Mouse (Mus musculus) lung, embryonic 14.5 days (tissue): ENCODE data around the gene Bricd5. TPM values are rescaled to one million over a fixed set of nuclear protein-coding genes. Genes with fewer than 3 reads are reported as not detected.
"Not testable (repeated sequence)": the region's sequence is repeated elsewhere in the genome, so short reads cannot be mapped to it uniquely, and the experiment has no call there.

Source experiments
- ATAC-seq: fragments of 200-750 bp; cut with Nextera tagmentation; 2 replicates; pipeline ENCODE4 v1.8.0; 2017; ENCODE audit warnings: mild to moderate bottlenecking, moderate TSS enrichment, moderate library complexity; ENCODE audit not compliant: insufficient read depth
- DNase-seq: peaks from one replicate; pipeline ENCODE4 v3.0.0-alpha.2; 2015
- H3K27ac ChIP-seq: fragments of 300-500 bp; sonication (generic); 2 replicates; pipeline ENCODE4 v1.5.1; 2014; ENCODE audit warnings: low read depth, mild to moderate bottlenecking, moderate library complexity
- H3K27me3 ChIP-seq: fragments of 300-500 bp; sonication (generic); 2 replicates; pipeline ENCODE4 v1.6.1; 2014; ENCODE audit warnings: low read length, control low read depth; ENCODE audit not compliant: insufficient read depth
- H3K36me3 ChIP-seq: fragments of 300-500 bp; sonication (generic); 2 replicates; pipeline ENCODE4 v1.6.1; 2014; ENCODE audit warnings: control low read depth; ENCODE audit not compliant: insufficient read depth
- H3K4me1 ChIP-seq: fragments of 300-500 bp; sonication (generic); 2 replicates; pipeline ENCODE4 v1.6.1; 2014; ENCODE audit warnings: antibody characterized with exemption, control low read depth; ENCODE audit not compliant: insufficient read depth
- H3K4me2 ChIP-seq: fragments of 300-500 bp; sonication (generic); 2 replicates; pipeline ENCODE4 v1.6.1; 2014; ENCODE audit warnings: mild to moderate bottlenecking
- H3K4me3 ChIP-seq: fragments of 300-500 bp; sonication (generic); 2 replicates; pipeline ENCODE4 v1.5.1; 2014; ENCODE audit warnings: low read depth, low read length
- H3K9ac ChIP-seq: fragments of 300-500 bp; sonication (generic); 2 replicates; pipeline ENCODE4 v1.6.1; 2014
- H3K9me3 ChIP-seq: fragments of 300-500 bp; sonication (generic); 2 replicates; pipeline ENCODE4 v1.6.1; 2016; ENCODE audit warnings: low read depth, low read length, control low read depth
- CTCF ChIP-seq: IDR thresholded peaks from 2 replicates; pipeline ENCODE4 v1.5.1; 2016; ENCODE audit warnings: antibody characterized with exemption, low read depth
- WGBS: fragments of 180-500 bp; shearing (Covaris S2); extraction: QIAGEN DNeasy Blood & Tissue Kit; methylation state at CpG from one replicate; pipeline ENCODE4 v1.1.7; 2014; 5-methylcytosine and 5-hydroxymethylcytosine counted together
- polyA plus RNA-seq: library from polyadenylated mRNA; unstranded; fragments of >200 nt; fragmentation: Nextera tagmentation; extraction: Ambion mirVana; gene quantifications from 2 replicates; pipeline ENCODE4 v1.2.1, GENCODE M21; 2014

Bricd5 gene
- polyA plus RNA-seq, 1 experiment from 2014 or later = 0.37 TPM

DNA sequence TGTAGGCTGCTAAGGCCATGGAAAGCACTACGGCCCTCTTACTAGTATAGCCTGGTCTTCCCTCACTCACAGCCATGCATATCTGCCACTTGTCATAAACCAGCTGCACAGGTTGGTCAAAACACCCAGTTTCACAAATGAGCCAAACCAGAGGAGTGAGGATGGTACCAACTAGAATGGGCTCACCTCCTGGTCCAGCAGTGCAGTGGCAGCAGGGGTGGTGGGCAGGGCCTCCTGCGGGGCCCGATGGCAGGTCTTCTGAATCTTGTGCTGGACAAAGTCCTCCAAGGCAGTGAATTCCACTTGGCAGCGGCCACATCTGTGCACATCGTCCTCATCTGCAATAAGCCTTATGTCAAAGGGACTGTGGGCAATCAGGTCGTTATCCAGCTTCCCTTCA, 22.5 kb upstream of the Bricd5 start:
- H3K4me1 ChIP-seq = 0 out of 2 replicates have a peak, but pooled peaks cover 5% of the 10 kb centered on the region
- no peak overlapping the region for H3K4me3 ChIP-seq
- H3K27me3 ChIP-seq = no peaks in the 10 kb centered on the region
- no peaks in the 10 kb centered on the region for H3K9me3 ChIP-seq
- 96% methylated on average over 6 of the region's 6 CpGs for WGBS
- no peak overlapping the region for H3K4me2 ChIP-seq
- no peak for DNase-seq
- no peak for ATAC-seq
- no peak for TF ChIP-seq CTCF
- no peak overlapping the region for H3K27ac ChIP-seq
- peaks cover 48% of the 10 kb centered on the region for H3K36me3 ChIP-seq
- no peak overlapping the region for H3K9ac ChIP-seq

- Histone ChIP-seq H3K36me3 (peaks cover 27% of the 10 kb centered on the region), H3K4me2 (peak overlapping the region; percentile 59), H3K9ac (no peak overlapping the region), H3K4me3 (no peak overlapping the region), H3K27me3 (no peaks in the 10 kb centered on the region), H3K27ac (no peak overlapping the region), H3K9me3 (no peaks in the 10 kb centered on the region), H3K4me1 (0 out of 2 replicates have a peak, but pooled peaks cover 5% of the 10 kb centered on the region)
- no peak for DNase-seq
- no peak for TF ChIP-seq CTCF
- WGBS = 73% methylated on average over 2 of the region's 2 CpGs
- ATAC-seq = no peak
Observed at GRCm38 (mm10) chr17:24453372-24453771, 20.3 kb upstream of the Bricd5 start.

DNA sequence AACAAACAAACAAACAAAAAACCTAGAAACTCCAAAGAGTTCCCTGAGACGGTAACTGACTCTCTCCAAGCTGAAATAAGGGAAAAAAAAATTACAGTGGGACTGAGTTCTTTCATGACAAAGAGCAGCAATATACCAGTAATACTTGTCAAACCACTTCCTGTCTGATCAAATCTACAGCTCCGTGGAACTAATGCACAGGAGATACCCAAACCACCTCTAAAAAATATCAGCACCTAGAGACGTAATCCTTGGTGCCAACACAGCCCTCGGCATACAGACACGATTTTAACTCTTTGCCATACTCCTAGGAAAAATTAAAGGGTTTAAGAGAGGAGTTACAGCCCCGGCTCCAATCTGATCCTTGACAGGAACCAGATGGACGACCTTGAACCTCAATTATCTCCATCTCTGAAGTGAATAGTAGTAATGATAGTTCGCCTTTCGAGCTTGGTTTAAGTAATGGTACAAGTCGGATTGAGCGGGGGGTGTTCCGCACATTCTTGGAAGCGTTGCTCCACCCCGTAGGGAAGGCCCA, 19.4 kb upstream of the Bricd5 start:
- H3K4me3 ChIP-seq = peak overlapping the region; percentile 91
- peak overlapping the region; percentile 59 for H3K4me2 ChIP-seq
- TF ChIP-seq CTCF = no peak
- peak overlapping the region; percentile 94 for H3K9ac ChIP-seq
- ATAC-seq = no peak
- H3K36me3 ChIP-seq = peaks cover 18% of the 10 kb centered on the region
- H3K4me1 ChIP-seq = 0 out of 2 replicates have a peak, but pooled peaks cover 5% of the 10 kb centered on the region
- DNase-seq = no peak
- H3K27me3 ChIP-seq = no peaks in the 10 kb centered on the region
- no peaks in the 10 kb centered on the region for H3K9me3 ChIP-seq
- H3K27ac ChIP-seq = peak overlapping the region; percentile 98
- WGBS = 4% methylated on average over 14 of the region's 14 CpGs

DNA sequence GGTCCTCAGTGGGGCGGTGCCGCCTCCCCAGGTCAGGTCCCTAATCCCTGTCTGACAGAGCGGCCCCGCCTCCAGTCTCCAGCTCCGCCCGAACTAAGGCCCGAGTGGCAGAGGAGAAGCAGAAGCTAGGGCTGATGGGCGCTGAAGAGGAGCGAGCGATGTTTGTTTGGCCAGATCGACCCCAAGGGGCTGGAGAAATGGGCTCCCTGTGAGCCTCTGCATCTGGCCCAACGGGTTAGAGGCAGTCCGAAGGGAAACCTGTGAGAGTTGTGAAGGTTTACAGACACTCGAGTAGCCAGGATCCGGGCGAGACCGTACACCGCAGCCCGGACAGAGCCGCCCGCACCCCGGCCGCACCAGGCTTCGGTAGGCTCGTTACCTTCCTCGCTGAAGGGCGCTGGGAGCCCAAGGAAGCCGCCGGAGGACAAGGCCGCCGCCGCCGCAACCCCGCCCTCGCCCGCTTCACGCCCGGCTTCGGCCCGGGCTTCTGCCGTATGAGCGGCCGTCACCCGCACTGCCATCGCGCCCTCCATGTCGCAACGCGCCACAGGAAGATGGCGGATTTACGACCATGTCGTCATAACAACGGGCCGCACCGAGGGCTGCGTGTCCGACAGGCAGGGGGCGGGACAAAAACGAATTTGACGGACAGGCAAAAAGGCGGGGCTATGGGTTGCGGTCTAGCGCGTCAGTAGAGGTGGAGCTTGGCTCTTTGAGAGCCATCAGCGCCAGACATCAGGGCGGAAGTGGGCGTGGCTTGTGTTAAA, 18.7 kb upstream of the Bricd5 start:
- no peaks in the 10 kb centered on the region for H3K27me3 ChIP-seq
- 0 out of 2 replicates have a peak, but pooled peaks cover 5% of the 10 kb centered on the region for H3K4me1 ChIP-seq
- peak overlapping the region; percentile 59 for H3K4me2 ChIP-seq
- peak overlapping the region; percentile 98 for H3K27ac ChIP-seq
- DNase-seq (peak; percentile 100), ATAC-seq (peak; percentile 94)
- peak overlapping the region; percentile 91 for H3K4me3 ChIP-seq
- under 1% methylated on average over 67 of the region's 67 CpGs for WGBS
- H3K9me3 ChIP-seq = no peaks in the 10 kb centered on the region
- peak; percentile 32; the same call in 1 of the 2 replicates for TF ChIP-seq CTCF
- peaks cover 11% of the 10 kb centered on the region for H3K36me3 ChIP-seq
- H3K9ac ChIP-seq = peak overlapping the region; percentile 94

DNA sequence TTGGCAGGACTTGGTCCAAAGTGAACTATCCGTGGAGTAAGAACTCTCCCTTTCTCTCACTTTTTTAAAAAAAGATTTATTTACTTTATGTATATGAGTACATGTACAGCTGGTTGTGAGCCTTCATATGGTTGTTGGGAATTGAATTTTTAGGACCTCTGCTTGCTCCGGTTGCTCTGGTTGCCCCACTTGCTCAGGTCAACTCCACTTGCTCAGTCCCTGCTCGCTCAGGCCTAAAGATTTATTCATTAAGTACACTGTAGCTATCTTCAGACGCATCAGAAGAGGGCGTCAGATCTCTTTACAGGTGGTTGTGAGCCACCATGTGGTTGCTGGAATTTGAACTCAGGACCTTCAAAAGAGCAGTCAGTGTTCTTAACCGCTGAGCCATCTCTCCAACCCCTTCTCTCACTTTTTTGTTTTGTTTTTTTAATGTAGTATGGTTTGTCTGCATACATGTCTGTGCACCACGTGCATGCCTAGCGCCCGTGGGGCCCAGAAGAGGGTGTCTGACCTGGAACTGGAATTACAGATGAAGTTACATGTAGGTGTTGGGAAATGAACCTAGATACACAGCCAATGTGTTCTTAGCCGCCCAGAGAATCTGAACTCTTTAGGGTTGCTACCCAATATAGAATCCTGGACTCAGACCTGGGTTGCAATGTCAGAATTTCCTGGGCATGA, 18.0 kb upstream of the Bricd5 start:
- peak overlapping the region; percentile 58 for H3K27ac ChIP-seq
- H3K36me3 ChIP-seq, H3K9me3 ChIP-seq, H3K27me3 ChIP-seq, DNase-seq, H3K4me1 ChIP-seq, ATAC-seq, H3K9ac ChIP-seq: not testable (repeated sequence)
- H3K4me3 ChIP-seq = peak overlapping the region; percentile 91
- peak; percentile 3; the same call in 1 of the 2 replicates for TF ChIP-seq CTCF
- 46% methylated on average over 10 of the region's 10 CpGs for WGBS
- peak overlapping the region; percentile 46 for H3K4me2 ChIP-seq

- H3K36me3 ChIP-seq = no peaks in the 10 kb centered on the region
- DNase-seq (peak; percentile 72), ATAC-seq (no peak)
- H3K27ac ChIP-seq = no peak overlapping the region
- WGBS = 64% methylated on average over 2 of the region's 2 CpGs
- H3K9me3 ChIP-seq = no peaks in the 10 kb centered on the region
- no peak overlapping the region for H3K9ac ChIP-seq
- H3K4me3 ChIP-seq = no peak overlapping the region
- H3K4me2 ChIP-seq = no peak overlapping the region
- no peaks in the 10 kb centered on the region for H3K4me1 ChIP-seq
- TF ChIP-seq CTCF = peak; percentile 58
- no peaks in the 10 kb centered on the region for H3K27me3 ChIP-seq
Observed at GRCm38 (mm10) chr17:24461580-24461979, 12.1 kb upstream of the Bricd5 start.

GRCm38 (mm10) chr17:24462932-24463331, 10.8 kb upstream of the Bricd5 start:
- WGBS = 58% methylated on average over 1 of the region's 1 CpGs
- no peaks in the 10 kb centered on the region for H3K9me3 ChIP-seq
- ATAC-seq = no peak
- H3K9ac ChIP-seq = no peak overlapping the region
- H3K4me1 ChIP-seq = no peaks in the 10 kb centered on the region
- no peaks in the 10 kb centered on the region for H3K36me3 ChIP-seq
- TF ChIP-seq CTCF = no peak
- DNase-seq = no peak
- H3K4me3 ChIP-seq = no peak overlapping the region
- no peaks in the 10 kb centered on the region for H3K27me3 ChIP-seq
- no peak overlapping the region for H3K4me2 ChIP-seq
- H3K27ac ChIP-seq = no peak overlapping the region
